Mouse (Mus musculus): Measurements from ENCODE around the gene Exoc2. TPM values are rescaled to one million over a fixed set of nuclear protein-coding genes. Genes with fewer than 3 reads are reported as not detected.

Gene Exoc2
- total and polyA plus RNA-seq, 3 experiments, result 22.1 to 26.0 TPM; not detected in 1

GRCm38 (mm10) chr13:30953580-30953979 is 20.3 kb downstream of the Exoc2 start:
- TF ChIP-seq ZKSCAN1 (IDR thresholded peaks at IDR 0.05; ENCODE audit: low read depth, low read length) (no peak), GATA1 (IDR thresholded peaks at IDR 0.05; ENCODE audit: low read depth, low read length) (no peak), TCF12 (IDR thresholded peaks at IDR 0.05; ENCODE audit: low read depth, low read length) (no peak), MAX (IDR thresholded peaks at IDR 0.05; ENCODE audit: low read length) (no peak), HCFC1 (IDR thresholded peaks at IDR 0.05; ENCODE audit: low read depth, low read length) (no peak), NRF1 (IDR thresholded peaks at IDR 0.05; ENCODE audit: insufficient read depth, low read depth, low read length, poor library complexity, severe bottlenecking) (no peak), RAD21 (IDR thresholded peaks at IDR 0.05; ENCODE audit: low read depth, low read length) (no peak), EP300 (IDR thresholded peaks at IDR 0.05; ENCODE audit: low read depth in 1 of 2, low read length in 2 of 2) (no peak), MYC (IDR thresholded peaks at IDR 0.05; ENCODE audit: low read depth, low read length) (no peak), BHLHE40 (IDR thresholded peaks at IDR 0.05; ENCODE audit: borderline replicate concordance, low read depth, low read length) (no peak), RCOR1 (IDR thresholded peaks at IDR 0.05; ENCODE audit: low read depth, low read length) (no peak), TBP (IDR thresholded peaks at IDR 0.05; ENCODE audit: low read depth, low read length) (no peak), POLR2A (IDR thresholded peaks at IDR 0.05; ENCODE audit: control insufficient read depth in 1 of 2, insufficient read depth in 1 of 2, low read depth in 1 of 2, low read length in 2 of 2, poor library complexity in 1 of 2) (no peak), TAL1 (IDR thresholded peaks at IDR 0.05; ENCODE audit: low read length) (no peak), USF1 (IDR thresholded peaks at IDR 0.05; ENCODE audit: low read depth, low read length) (no peak), ZMIZ1 (IDR thresholded peaks at IDR 0.05; ENCODE audit: low read depth, low read length) (no peak), ZNF384 (IDR thresholded peaks at IDR 0.05; ENCODE audit: low read depth, low read length) (no peak), KAT2A (conservative IDR thresholded peaks at IDR 0.05; ENCODE audit: low read depth, low read length) (no peak), JUND (IDR thresholded peaks at IDR 0.05; ENCODE audit: low read depth, low read length) (no peak), MXI1 (IDR thresholded peaks at IDR 0.05; ENCODE audit: low read depth, low read length) (no peak)
- H3K9ac ChIP-seq (ENCODE audit: control insufficient read depth, low read depth, low read length, poor library complexity, severe bottlenecking), result no peak overlapping the region
- 0 out of 4 replicates have a peak, but pooled peaks cover 0 to 4% of the 10 kb centered on the region in 2 experiments for H3K4me1 ChIP-seq (ENCODE audit: control insufficient read depth in 1 of 2, insufficient read depth in 2 of 2, low read length in 2 of 2)
- H3K36me3 ChIP-seq (ENCODE audit: control insufficient read depth in 1 of 2, insufficient read depth in 2 of 2, low read length in 2 of 2), result peaks cover 0 to 3% of the 10 kb centered on the region in 2 experiments; a peak in 3 of 4 replicates
- no peak for DNase-seq (ENCODE audit: low read depth, low spot score)
- H3K4me3 ChIP-seq (ENCODE audit: control insufficient read depth in 1 of 2, insufficient read depth in 1 of 2, low read depth in 2 of 2, low read length in 2 of 2), result no peak overlapping the region
- H3K27me3 ChIP-seq (ENCODE audit: control insufficient read depth in 1 of 2, insufficient read depth in 2 of 2, low read length in 2 of 2), result no peaks in the 10 kb centered on the region
- peaks cover 2% of the 10 kb centered on the region; the same call in 1 of the 2 replicates for H3K79me2 ChIP-seq (ENCODE audit: control insufficient read depth, insufficient read depth, low read length, poor library complexity)
- H3K27ac ChIP-seq (ENCODE audit: control insufficient read depth, low read depth, low read length), result no peak overlapping the region
- no peaks in the 10 kb centered on the region for H3K9me3 ChIP-seq (replicated peaks; ENCODE audit: insufficient read depth, low read length)

- Histone ChIP-seq H3K4me3 (ENCODE audit: control insufficient read depth in 1 of 2, insufficient read depth in 1 of 2, low read depth in 2 of 2, low read length in 2 of 2) (no peak overlapping the region), H3K27ac (ENCODE audit: control insufficient read depth, low read depth, low read length) (no peak overlapping the region), H3K9me3 (replicated peaks; ENCODE audit: insufficient read depth, low read length) (no peaks in the 10 kb centered on the region), H3K4me1 (ENCODE audit: control insufficient read depth in 1 of 2, insufficient read depth in 2 of 2, low read length in 2 of 2) (peaks cover 0 to 11% of the 10 kb centered on the region in 2 experiments; a peak in 1 of 4 replicates), H3K36me3 (ENCODE audit: control insufficient read depth in 1 of 2, insufficient read depth in 2 of 2, low read length in 2 of 2) (peaks cover under 1 to 3% of the 10 kb centered on the region in 2 experiments; a peak in 3 of 4 replicates), H3K27me3 (ENCODE audit: control insufficient read depth in 1 of 2, insufficient read depth in 2 of 2, low read length in 2 of 2) (no peaks in the 10 kb centered on the region), H3K79me2 (ENCODE audit: control insufficient read depth, insufficient read depth, low read length, poor library complexity) (peaks cover 2% of the 10 kb centered on the region; the same call in 1 of the 2 replicates), H3K9ac (ENCODE audit: control insufficient read depth, low read depth, low read length, poor library complexity, severe bottlenecking) (no peak overlapping the region)
- DNase-seq (ENCODE audit: low read depth, low spot score), result no peak
- TF ChIP-seq ZNF384 (IDR thresholded peaks at IDR 0.05; ENCODE audit: low read depth, low read length) (no peak), NELFE (IDR thresholded peaks at IDR 0.05; ENCODE audit: low read depth, low read length) (no peak), CTCF (IDR thresholded peaks at IDR 0.05 in 2 of 3, conservative IDR thresholded peaks at IDR 0.05 in 1 of 3; ENCODE audit: control insufficient read depth in 1 of 3, insufficient read depth in 1 of 3, low read depth in 2 of 3, low read length in 3 of 3, poor library complexity in 1 of 3, severe bottlenecking in 1 of 3) (no peak), TCF12 (IDR thresholded peaks at IDR 0.05; ENCODE audit: low read depth, low read length) (no peak), SMC3 (IDR thresholded peaks at IDR 0.05; ENCODE audit: low read depth, low read length) (no peak), MAFK (IDR thresholded peaks at IDR 0.05; ENCODE audit: borderline replicate concordance, low read depth, low read length) (no peak), HCFC1 (IDR thresholded peaks at IDR 0.05; ENCODE audit: low read depth, low read length) (no peak), GABPA (IDR thresholded peaks at IDR 0.05; ENCODE audit: low read depth, low read length) (no peak), RAD21 (IDR thresholded peaks at IDR 0.05; ENCODE audit: low read depth, low read length) (no peak), MAZ (IDR thresholded peaks at IDR 0.05; ENCODE audit: low read depth, low read length) (no peak), E2F4 (IDR thresholded peaks at IDR 0.05; ENCODE audit: borderline replicate concordance, low read depth, low read length) (no peak), CHD2 (IDR thresholded peaks at IDR 0.05; ENCODE audit: low read length) (no peak), NRF1 (IDR thresholded peaks at IDR 0.05; ENCODE audit: insufficient read depth, low read depth, low read length, poor library complexity, severe bottlenecking) (no peak), JUND (IDR thresholded peaks at IDR 0.05; ENCODE audit: low read depth, low read length) (no peak), ELF1 (IDR thresholded peaks at IDR 0.05; ENCODE audit: low read depth, low read length) (no peak)
These were observed 21.8 kb downstream of the Exoc2 start for GRCm38 (mm10) chr13:30952044-30952443.
